Mouse (Mus musculus) brain, embryonic 14.5 days (tissue): ENCODE measurements around the gene Dars. TPM values are rescaled to one million over a fixed set of nuclear protein-coding genes. Genes with fewer than 3 reads are reported as not detected.
"Not testable (repeated sequence)": the region's sequence is repeated elsewhere in the genome, so short reads cannot be mapped to it uniquely, and the experiment has no call there.

ENCODE experiments used
- DNase-seq: peaks from one replicate; pipeline ENCODE4 v3.0.0-alpha.2; 2011; ENCODE audit warnings: low read depth
- CTCF ChIP-seq: fragments of 200-500 bp; IDR thresholded peaks from 2 replicates; pipeline ENCODE4 v1.5.1; 2012; ENCODE audit warnings: inconsistent platforms, mild to moderate bottlenecking, moderate library complexity, borderline replicate concordance; ENCODE audit not compliant: insufficient read depth, insufficient read length; ENCODE audit errors: extremely low read depth
- POLR2A ChIP-seq: fragments of 200-500 bp; IDR thresholded peaks from 2 replicates; pipeline ENCODE4 v1.6.1; 2012; ENCODE audit warnings: mild to moderate bottlenecking, inconsistent platforms, borderline replicate concordance; ENCODE audit not compliant: poor library complexity, insufficient read depth, insufficient read length, severe bottlenecking; ENCODE audit errors: extremely low read depth
- polyA plus RNA-seq: library from polyadenylated mRNA; depleted of rRNA; stranded (reverse); fragments of >200 nt; gene quantifications from 2 replicates; pipeline ENCODE4 v1.2.3, GENCODE M21; 2012; rRNA removed

Dars gene
- polyA plus RNA-seq, 1 experiment: 55.3 TPM

DNA sequence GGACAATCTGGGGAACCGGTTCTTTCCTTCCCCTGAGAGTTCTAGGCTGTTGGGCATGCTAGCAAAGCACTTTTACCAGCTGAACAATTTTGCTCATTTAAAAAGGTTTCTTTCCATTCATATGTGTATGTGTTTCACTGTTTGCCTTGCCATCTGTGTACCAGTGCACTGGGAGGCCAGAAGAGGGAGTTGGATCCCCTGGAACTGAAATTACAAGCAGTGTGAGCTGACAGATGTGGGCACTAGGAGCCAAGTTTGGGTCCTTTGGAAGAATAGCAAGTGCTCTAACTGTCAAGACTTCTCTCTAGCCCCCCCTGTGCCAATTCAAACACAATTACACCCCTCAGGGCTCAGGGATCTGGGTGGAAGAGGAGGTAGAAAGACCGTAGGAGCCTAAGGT is 92.4 kb downstream of the Dars start:
- TF ChIP-seq POLR2A: no peak
- DNase-seq: peak; percentile 57

GRCm38 (mm10) chr1:128323026-128323643 is 94.0 kb downstream of the Dars start:
- TF ChIP-seq POLR2A (no peak), CTCF (no peak)
- DNase-seq: no peak

GRCm38 (mm10) chr1:128319266-128319665 is 97.9 kb downstream of the Dars start:
- DNase-seq: not testable (repeated sequence)

DNA sequence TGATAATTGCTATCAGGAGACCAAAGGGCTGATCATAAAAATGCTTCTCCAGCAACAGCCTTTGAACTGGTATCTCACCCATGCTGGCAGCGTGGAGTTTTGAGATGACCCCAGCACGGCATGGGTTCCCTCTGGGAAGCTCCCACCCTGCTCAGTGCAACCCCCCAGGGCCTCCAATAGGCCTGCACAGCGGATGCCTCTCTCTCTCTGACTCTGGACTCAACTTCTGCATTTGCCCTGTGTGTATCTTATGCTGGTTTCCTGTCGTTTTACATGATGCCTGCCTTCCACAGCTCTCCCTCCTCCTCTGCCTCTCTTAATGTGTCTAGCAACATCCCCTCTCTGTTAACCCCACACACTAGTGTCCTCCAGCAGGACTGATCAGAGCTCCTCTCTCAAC is 102.5 kb downstream of the Dars start:
- no peak for DNase-seq
- no peak for TF ChIP-seq POLR2A
- TF ChIP-seq CTCF: no peak

Other genes starting within 250 kb of the Dars start
- gene Ubxn4, start 173.4 kb downstream of the Dars start, polyA plus RNA-seq: 46.6 and 51.6 TPM in 2 replicates
- gene Lct, start 89.0 kb downstream of the Dars start, polyA plus RNA-seq: 0.21 and 0.25 TPM in 2 replicates
- 60.3 and 70.2 TPM in 2 replicates for gene Mcm6, start 57.7 kb downstream of the Dars start, polyA plus RNA-seq
- 96.9 and 115 TPM in 2 replicates for gene Cxcr4, start 174.9 kb upstream of the Dars start, polyA plus RNA-seq